Mouse (Mus musculus) embryo, embryonic 10 days (tissue): Measurements from ENCODE around the gene Armc12.
A peak's percentile ranks its signal among the peaks of the same experiment; 100 is the strongest.

ENCODE experiments used
- DNase-seq: peaks from one replicate; pipeline ENCODE4 v3.0.0-alpha.2; 2015; ENCODE audit warnings: low spot score

Gene Armc12

DNA sequence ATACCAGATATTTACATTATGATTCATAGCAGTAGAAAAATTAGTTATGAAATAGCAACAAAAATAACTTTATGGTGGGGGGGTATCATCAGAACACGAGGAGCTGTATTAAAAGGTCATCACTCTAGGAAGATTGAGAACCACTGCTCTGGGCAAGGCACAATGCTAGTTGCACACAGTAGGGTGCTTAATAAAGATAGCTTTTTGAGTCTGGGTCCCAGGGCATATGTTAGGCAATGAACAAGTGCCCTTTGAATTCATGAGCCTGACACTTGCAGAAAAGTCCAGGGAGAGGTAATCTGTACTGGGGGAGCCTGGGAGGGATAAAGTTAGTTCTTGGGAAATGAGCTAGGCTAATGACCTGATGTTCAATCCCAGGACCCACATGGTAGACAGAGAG, 17.3 kb upstream of the Armc12 start:
- DNase-seq, result no peak

DNA sequence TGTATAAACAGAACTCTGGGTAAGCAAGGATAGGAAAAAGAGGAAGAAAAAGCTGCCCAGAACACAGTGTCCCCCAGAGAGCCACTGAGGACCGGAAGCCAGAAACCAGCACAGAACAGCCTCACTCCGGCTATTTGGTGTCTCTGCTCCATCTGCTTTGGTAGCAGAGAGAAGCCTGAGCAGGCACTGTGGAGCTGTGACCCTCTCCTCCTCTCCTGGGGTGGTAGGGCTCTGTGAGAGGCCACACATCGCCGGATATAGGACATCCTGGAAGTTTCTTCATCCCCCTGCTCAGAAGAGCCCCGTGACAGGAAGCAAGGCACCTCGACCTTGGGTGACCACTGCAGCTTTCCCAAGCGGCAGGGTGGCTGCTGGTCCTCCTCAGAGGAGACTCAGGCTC, 16.8 kb upstream of the Armc12 start:
- no peak for DNase-seq

DNA sequence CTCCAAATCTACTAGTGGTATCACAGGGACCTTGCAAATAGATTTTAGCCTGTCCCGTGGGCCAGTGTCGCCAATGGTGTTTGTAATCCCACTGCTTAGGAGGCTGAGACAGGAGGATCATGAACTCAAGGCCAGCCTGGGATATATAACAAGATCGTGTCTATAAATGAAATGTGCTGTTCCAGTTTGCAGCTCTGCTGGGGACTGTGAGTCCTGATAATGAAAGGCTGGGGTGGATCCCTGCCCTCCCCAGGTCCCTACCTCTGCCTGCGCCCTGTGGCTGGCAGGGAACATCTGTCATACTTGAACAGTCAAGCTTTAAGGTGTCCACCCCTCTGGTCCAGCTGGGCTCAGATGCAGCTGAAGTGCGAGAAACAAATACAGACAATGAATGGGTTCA, 16.1 kb upstream of the Armc12 start:
- DNase-seq, result no peak

DNA sequence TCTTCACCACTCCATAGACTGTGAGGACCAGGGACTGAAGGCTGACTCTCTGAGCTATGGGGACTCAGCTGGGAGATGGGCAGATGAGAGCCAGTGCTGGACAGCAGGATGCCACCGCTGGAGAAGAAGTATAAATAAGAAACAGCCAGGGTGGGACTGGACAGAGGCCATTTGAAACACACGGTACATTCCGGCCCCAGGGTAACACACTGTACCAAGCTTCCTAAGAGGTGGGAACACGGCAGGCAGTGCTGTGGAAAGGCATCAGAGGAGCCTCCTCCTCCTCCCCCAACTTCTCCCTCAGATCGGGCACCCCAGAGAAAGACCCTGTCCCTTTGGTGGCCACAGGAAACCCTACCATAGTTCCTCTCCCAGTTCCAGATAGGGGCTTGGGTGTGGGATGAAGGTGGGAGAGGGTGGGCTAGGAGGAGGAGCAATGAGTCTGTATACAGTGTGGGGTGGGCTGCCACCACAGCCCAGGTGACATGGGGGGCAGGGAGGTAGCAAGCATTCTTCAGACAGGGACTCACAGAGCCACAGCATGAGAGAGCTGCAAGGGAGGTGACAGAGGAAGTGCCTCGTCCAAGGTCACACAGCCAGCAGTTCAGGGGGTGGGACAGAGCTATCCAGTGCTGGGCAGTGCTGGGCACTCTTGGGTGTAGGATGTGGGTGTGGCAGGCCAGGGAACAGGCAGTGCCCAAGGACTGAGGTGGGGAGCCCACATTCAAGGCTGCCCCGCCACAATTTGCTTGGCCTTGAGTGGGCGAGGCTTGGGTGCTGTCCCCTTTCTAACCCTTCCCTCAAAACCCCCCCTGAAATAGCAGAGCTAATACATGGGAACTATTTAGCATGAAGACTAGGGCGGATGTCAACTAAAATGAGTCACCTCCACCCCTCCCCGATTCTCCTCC, 14.9 kb upstream of the Armc12 start:
- no peak for DNase-seq

DNA sequence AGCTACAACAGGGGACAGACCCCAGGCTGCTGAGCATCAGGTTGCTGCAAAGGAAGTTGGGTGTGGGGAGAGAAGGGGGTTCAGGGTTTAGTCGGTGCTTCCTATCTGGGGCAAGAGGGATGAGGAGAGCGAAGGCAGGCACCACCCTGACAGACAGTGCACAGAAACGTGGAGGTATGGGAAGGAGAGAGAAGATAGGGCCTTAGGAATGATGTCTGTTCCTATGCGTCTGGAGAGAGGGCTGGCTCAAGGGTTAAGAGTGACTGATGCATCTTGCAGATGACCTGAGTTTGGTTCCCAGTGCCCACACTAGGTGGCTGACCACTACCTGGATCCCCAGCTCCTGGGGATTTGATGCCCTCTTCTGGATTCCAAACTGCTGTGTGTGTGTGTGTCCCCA, 13.7 kb upstream of the Armc12 start:
- no peak for DNase-seq

DNA sequence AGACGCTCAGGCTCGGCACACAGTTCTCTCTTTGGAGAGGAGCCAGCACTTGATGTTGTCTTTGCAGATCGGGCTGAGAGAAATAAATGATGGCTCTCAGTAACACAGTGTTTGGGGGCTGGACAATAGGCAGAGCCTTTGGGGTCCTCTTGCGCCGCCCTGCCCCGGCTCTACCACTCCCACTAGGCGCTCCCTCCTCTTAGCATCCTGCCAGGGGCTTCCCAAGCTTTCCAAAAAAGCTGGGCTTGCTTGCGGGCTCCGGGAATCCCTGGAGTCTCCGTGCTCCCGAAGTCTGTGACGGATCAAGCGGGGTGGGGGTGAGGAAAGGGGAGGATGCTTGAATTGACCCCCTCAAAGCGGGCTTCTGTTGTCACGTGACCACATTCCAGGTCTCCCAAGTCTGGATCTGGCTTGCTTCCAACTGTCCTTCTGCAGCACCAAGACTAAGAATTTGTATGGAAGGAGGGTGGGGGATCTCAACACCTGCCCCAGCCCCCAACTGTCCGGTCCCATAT, 13.1 kb upstream of the Armc12 start, which contains the start of gene Fkbp5:
TSS of gene Fkbp5 (minus strand) at position 87 of the 515 bp plus-strand sequence.
- DNase-seq, result peak; percentile 22

DNA sequence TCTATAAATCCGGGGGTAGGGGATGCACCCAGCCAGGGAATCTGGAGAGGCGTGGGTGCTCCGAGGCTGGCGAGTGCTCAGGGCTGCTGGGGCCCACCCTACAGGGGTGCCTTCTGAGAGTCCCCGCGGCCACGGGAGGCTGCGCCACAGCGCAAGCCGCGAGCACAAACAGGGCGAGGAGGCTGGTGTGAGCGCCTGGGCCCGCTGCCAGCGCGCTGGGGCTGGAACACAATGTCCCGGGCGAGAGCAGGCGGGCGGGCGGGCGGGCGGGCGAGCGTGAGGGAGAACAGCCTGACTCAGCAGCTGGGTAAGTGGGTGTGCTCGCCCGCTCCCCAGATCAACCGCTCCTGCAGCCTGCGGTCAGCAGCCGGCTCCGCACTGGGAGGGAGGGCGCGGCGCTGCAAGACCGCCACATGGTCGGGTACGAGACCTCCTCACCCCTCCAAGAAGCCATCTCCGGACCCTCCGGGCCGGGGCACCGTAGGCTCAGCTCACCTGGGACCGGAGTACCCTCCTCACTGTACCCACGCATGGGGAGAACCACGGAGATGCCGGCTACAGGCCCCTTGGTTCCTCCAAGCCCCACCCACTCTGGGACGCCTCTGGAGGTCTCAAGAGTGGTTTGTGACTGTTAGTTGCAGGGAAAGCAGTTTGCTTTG, 12.5 kb upstream of the Armc12 start:
- peak; percentile 45 for DNase-seq

DNA sequence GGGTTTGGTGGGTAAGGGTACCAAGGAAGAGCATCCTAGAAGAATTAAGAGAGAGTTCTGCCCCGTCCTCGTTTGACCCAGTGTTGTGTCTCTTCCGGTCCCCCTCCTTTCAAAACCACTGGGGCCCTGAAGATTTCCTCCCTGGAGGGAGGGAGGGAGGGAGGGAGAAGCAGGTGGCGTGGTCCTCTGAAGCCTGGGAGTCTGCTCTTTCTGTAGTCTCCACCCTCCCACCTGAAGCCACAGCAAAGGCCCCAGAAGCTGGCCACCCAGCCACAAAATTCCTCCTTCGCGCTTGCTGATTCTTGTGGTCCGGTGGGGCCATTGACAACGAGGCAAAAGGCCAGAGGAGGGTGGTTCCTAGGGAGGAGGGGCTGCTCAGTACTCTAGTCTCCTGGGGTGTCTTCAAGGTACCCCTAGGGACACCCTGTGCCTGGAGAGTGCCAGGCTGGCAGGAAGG, 12.0 kb upstream of the Armc12 start:
- DNase-seq, result no peak

DNA sequence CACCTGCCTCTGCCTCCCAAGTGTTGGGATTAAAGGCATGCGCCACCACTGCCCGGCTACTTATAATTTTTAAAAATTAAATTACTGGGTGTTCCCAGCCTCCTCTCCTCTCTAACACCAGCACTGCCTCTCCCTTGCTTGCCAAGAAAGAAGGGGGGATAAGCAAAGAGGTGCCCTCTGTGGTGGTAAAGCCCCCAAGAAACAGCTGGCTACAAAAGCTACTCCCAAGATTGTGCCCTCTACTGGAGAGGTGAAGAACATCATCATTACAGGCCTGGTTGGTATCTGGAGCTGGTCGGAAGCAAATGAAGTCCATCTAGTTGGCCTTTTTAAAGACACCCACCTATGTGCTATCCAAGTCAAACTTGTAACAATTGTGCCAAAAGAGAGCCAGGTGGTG, 10.8 kb upstream of the Armc12 start:
- DNase-seq, result no peak

DNA sequence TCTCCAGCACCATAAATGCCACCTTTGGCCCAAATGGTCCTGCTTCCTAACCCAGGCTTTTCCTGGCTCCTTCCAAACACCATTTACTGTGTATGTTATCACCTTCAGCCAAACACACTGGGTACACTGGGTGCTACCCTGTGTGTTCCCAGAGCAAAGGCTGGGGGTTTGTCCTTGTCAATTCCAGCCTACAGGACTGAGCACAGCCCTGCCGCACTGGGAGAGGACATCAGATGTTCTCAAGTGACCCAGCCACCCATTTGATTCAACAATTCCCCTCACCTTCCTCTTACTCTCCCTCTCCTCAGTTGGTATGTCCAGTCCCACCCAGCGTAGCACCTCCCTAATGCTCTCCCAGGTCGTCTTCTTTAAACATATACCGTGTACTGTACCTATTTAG, 10.0 kb upstream of the Armc12 start:
- DNase-seq, result no peak

DNA sequence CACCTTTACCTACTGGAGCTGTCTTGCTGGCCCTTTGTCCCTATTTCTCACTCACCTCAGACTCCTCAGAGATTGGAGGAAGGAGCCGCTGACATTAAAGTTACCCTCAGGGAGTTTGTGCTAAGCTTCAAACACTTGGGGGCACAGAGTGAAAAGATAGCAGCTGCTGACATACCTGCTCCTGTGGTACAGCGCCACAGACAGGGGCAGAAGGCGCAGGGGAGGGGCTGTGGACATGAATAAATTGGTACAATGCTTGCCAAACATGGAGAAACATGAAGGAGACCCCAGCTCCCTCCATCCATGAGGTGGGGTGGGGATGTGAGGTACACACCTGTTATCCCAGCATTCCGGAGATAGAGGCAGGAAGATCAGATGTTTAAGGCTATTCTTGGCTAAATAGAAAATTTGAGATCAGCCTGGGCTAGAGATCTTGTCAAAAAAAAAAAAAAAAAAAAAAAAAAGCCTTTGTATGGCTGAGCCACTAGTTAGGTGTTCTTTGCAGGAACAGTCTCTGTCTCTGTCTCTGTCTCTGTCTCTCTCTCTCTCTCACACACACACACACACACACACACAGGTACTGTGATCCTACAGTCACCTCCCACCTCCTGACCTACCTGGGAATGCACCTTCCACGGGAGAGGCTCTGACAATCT, 9.4 kb upstream of the Armc12 start:
- DNase-seq, result no peak

DNA sequence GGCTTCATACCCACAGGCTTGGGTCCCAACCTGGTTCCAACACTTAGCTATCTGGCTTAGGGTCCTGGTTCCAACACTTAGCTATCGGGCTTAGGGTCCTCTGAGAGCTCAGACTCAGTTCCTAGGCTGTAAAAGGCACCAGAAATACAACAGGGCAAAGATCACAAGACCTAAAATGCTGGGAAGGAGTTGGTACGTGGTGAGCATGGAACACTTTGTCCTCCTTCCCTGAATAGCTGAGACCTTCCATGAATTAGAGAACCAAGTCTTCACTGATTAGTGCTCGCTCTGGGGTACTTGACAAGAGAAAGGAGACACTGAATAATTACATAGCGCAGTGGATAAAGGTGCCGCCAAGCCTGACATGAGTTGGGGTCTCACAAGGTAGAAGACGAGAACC, 8.7 kb upstream of the Armc12 start:
- no peak for DNase-seq

DNA sequence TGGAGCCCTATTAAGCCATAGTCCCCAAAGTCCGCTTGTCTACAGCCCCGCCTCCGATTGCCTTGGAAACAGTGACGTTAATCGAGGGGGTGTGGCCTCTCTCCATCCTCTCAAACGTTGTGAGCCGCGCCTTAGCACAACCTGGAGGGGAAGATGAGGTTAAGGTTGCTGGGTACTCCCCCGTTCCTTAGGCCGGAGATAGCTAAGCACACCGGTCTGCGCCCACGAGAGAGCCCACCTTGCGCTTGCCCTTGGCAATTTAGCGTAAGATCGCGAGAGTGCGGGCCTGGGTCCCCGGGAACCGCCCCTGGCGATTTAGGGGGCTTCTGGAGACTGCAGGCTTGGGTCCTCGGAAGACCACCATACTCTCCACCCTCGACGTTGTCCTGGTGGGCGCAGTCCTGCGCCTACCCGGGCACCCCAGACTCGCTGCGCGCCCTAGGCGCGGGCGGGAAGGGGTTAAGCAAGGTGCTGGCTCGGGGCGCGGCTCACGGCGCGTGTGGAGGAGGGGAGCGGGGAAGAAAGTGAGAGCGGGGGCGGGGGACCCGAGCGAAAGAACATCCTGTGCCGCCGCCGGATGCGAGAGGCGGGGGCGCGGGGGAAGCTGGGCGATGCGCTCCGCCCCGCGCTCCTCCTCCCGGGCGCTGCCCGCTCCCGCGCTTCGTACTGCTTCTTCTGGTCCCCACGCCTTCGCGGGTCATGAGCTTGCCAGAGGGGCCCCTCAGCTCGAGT, 7.8 kb upstream of the Armc12 start:
- DNase-seq, result peak; percentile 94

DNA sequence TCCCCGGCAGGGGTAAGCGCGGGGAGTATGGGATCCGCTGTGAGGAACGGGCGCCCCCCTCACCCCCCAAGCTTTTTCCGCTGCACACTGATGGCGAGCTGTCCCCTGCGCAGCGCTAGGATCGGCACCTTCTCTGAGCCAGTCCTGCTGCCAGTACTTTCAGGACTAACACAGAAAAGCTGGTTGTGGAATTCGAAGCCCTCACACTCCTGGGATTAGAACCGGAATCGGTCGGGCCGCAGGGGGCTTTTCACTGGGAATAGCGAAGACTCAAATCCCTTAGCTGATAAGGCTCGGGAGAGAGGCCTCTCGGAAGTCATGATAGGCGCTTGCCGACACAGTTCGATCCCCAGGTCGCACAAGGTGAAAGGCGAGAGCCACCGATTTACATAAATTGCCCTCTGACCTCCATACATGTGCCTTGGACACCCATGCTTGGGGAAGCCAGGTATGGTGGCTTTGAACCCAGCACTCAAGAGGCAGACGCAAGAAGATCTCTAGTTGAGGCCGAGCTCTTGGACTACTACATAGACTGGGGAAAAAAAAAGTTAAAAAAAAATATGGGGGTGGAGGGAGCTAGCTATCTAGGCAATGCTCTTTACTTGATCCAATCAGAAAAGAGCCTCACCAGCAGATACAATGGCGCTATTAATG, 7.1 kb upstream of the Armc12 start:
- DNase-seq, result no peak

DNA sequence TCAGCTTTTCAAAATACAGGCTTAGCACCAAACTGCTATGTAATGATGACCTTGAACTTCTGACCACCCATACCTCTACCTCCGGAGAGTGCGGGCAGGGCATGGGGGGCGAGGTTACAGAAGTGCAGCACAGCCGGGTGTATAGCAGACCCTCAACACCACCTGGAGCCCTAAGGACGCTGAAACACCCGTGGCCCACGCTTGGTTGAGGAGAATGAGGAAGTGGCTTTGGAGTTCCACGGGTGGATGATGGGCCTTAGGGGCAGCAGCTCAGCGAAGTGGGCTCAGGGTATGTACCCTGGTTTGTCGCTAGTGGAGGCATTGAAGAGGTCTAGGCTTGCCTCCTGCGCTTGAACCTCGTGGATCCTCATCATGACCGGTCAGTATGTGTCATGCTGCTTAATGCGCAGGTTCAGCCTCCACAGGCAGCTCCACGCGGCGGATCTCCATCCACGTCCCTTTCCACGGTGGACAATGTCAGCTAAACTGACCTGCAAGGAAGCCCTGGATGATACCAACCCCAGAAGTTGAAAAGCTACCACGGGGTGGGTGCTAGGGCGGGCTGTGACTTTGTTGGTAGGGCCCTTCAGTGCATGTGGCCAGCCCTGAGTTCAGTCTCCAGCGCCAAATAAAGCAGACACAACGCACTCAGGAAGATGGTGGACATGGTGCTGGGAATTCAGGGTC, 6.5 kb upstream of the Armc12 start:
- no peak for DNase-seq

DNA sequence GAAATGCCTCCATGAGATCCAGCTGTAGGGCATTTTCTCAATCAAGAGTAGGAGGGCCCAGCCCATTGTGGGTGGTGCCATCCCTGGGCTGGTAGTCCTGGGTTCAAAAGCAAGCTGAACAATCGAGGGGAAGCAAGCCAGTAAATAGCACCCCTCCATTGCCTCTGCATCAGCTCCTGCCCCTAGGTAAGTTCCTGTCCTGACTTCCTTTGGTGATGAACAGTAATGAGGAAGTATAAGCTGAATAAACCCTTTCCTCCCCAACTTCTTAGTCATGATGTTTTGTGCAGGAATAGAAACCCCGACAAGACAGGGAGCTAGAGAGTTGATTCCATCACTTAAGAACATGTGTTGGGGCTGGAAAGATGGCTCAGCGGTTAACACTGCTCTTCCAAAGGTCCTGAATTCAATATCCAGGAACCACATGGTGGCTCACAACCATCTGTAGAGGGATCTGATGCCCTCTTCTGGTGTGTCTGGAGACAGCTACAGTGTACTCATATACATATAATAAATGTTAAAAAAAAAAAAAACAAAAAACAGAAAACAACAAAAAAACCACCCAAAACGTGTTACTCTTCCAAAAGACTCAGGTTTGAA, 5.7 kb upstream of the Armc12 start:
- DNase-seq, result no peak

DNA sequence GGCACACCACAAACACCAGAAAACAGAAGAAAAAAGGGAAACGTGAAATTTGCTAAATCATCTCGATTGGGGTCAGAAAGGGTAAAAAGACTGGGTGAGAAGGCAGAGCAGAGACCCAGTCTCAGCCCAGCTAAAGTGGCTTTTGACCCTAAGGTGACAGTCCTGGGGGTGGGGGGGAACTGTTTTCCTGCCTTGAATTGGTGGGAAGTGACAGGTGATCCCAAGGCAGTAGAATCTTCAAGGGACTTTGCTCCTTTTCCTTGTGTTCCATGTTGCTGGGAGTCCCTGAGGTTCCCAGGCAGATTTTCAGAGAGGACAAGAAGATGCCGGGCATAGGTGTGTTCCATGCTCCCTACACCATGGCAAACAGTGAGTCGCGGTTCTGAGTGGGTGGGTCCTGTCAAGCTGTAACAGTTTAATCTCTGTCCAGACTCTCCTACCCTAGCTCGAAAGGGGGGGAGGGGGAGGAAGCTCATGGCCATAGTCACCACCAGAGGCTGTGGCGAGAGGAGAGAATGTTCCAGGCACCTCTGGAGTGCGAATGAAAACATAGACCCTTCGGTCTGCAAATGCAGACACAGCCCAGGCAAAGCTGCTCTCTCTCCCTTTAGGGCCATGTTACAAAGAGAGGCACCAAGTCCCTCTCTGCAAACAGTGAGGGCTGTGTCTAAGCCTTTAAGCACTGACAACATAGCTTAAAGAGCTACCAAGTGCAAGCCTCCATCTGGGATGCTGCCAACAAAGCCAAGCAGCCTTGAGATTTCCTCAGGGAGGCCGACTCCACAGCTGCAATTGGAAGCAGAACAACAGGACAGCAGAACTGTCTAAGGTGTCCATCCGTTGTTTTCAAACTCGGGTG, 3.2 kb upstream of the Armc12 start:
- DNase-seq, result no peak

DNA sequence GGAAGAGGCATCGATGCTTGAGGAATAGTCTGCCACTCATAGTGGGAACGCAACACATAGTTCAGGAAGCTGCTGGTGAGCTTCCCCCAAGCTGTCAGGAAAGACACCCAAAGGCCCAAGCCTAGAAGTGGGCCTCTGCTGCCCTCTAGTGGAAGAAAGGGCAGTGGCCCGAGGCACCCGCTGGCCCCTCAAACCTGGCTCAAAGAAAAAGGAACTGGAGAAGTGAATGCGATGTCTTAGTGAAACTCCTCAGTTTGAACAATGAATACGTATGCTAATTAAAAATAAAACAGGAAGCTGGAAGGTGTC, 2.6 kb upstream of the Armc12 start:
- DNase-seq, result peak; percentile 82

DNA sequence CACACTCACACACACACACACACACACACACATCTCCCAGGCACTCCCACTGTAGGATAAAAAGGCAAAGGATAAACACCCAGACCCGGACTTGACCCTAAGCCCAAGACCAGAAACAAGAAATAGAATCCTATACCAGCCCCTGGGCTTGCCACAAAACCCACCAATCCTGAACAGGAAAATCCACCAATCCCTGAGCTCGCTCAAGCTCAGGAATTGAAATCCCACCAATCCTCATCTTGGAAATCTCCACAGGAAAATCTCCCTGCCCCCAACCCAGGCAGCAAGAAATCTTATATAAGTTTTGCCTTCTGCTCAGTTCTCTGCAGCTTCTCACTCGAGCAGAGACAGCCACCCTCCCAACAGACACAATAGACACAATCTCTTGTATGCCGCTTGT, 1.5 kb upstream of the Armc12 start:
- DNase-seq, result no peak

DNA sequence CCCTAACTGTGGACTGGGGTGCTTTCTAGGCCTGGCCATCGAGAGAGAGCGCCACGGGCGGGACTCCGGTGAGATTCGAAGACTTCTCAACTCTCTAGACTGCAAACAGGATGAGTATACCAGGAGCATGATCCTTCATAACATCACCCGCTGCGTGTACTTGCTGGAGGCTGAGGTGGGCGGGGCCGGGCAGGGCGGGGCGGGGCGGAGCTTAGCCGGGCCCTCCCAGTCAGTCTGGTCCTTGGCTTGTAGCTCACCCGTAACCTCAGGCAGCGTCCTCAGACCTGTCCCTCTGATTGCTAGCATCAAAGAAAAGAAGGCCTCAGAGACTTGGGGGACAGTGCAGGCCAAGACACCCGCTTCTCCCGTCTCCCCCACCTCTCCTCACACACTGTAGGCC, 1.3 kb downstream of the Armc12 start:
- DNase-seq, result no peak
